Mouse (Mus musculus) CD4-positive naive resting alpha-beta T cell, adult 57 days (primary cell): Measurements from ENCODE around the gene Gm44. TPM values are rescaled to one million over a fixed set of nuclear protein-coding genes. Genes with fewer than 3 reads are reported as not detected.

Experiments
- total RNA-seq: library from RNA; stranded (reverse); gene quantifications from one replicate; pipeline ENCODE4 v1.2.4, GENCODE M21; 2023

The Gm44 gene
- total RNA-seq, result not detected

GRCm38 (mm10) chrX:90891842-90892241 lies at the start of gene Gm44:
Gene Gm44, plus strand, starts transcription at chrX:90892142.

